Mouse (Mus musculus) forelimb bud, embryonic 11.5 days (tissue): ENCODE results near the gene Casp8.
"Not testable (repeated sequence)": the region's sequence is repeated elsewhere in the genome, so short reads cannot be mapped to it uniquely, and the experiment has no call there.

Experiments
- DNase-seq: peaks from one replicate; pipeline ENCODE4 v3.0.0-alpha.2; 2012; ENCODE audit warnings: low read depth, low spot score

Gene Casp8

GRCm38 (mm10) chr1:58798911-58799310 lies 3.7 kb downstream of the Casp8 start:
- DNase-seq = no peak

- DNase-seq = not testable (repeated sequence)
These were observed 5.5 kb downstream of the Casp8 start for GRCm38 (mm10) chr1:58800644-58801043.

- no peak for DNase-seq
These were observed 6.5 kb downstream of the Casp8 start for GRCm38 (mm10) chr1:58801558-58802285.

DNA sequence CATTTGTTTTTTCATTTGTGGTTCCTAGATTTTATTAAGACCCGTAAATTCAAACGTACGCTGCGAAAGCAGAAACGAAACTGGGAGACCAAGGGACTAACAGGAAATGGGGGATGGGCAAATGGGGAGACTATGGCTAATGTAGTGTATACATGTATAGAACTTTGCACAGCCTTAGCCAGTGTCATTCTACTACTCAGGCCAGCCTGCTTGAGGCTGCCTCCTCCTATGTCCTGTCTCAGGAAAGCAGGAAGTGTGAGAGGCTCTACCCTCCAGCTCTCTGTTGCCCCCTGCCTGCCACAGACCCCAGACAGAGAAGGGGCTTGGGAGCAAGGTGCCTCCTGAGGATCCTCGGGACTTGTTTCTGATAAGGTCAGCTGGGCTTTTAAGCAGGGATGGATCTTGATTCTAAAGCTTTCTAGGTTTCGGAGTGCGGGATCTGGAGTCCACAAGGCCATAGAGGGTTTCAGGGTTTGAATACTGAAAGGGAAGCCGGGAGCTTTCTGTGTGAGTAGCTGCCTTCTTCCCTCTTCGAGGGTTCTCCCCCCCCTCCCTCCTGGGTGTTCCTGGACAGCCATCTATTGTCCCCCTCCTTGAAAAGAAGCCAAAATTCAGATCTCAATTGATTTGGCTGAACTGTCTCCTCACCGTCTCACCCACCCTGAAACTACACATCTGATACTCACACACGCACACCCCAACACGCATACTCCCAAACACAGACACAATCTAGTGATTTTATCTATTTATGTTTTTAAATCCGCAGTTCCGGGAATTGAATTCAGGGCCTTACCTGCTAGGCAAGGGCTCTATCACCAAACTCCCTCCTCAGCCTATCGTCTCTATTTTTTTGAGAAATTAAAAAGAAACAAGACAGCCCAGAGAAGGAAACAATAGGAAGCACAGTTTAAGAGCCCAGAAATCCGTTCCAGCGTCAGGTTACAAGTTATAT lies 7.4 kb downstream of the Casp8 start:
- no peak for DNase-seq

DNA sequence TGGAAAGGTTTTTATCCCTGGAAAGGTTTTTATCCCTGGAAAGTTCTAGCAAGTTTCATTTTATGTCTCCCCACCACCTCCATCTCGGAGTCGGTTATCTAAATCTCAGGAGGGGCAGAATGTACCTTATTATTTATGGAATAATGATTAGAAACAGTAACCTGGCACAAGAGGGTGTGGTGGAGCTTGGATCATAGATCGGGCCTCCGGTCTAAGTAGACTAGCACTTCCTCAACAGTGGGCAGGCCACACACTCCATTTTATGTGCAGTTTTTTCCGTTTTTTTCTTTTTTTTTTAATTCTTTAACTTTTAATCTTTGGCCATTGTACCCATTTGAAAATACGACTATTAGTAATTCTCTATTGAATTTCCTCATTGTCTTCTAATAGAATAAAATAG lies 8.4 kb downstream of the Casp8 start:
- DNase-seq = no peak

GRCm38 (mm10) chr1:58806651-58807050 lies 11.5 kb downstream of the Casp8 start:
- no peak for DNase-seq

GRCm38 (mm10) chr1:58826319-58826718 lies 31.1 kb downstream of the Casp8 start:
- peak; percentile 71 for DNase-seq

DNA sequence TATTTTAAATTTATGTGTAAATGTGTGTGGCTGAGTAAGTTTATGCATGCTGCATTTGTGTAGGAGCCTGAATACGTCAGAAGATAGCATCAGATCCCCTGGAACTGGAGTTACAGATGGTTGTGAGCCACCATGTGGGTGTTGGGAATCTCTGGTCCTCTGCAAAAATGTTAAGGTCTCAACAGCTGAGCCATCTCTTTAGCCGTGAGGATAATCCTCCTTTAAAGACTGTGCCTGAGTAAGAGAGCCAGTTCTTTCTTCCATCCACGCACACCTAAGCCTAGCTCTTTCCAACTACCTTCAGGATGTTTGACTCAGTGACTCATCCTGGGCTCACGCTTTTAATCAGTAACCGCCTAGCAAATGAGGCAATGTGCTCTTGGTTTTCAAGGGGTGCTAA lies 35.6 kb downstream of the Casp8 start:
- no peak for DNase-seq

DNA sequence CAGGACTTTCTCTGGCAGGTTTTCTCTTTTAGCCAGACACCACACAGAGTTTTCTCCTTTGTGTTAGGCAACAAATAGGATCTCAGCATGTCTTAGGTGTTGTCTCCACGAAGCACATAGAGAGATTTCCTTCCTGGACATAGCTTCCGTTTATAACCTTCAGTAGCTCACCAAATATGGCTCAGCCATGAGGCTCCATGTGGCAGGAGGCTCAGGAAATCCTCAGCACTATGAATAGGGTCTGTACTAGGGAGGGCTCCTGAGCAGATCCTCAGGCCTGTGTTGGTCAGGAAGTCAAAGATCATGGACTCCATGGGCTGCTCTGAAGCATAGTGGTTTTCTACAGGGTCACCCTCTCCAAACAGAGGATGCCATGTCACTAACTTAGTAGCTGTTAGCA lies 37.0 kb downstream of the Casp8 start:
- DNase-seq = no peak

GRCm38 (mm10) chr1:58856811-58857210 lies 61.6 kb downstream of the Casp8 start:
- DNase-seq = not testable (repeated sequence)

DNA sequence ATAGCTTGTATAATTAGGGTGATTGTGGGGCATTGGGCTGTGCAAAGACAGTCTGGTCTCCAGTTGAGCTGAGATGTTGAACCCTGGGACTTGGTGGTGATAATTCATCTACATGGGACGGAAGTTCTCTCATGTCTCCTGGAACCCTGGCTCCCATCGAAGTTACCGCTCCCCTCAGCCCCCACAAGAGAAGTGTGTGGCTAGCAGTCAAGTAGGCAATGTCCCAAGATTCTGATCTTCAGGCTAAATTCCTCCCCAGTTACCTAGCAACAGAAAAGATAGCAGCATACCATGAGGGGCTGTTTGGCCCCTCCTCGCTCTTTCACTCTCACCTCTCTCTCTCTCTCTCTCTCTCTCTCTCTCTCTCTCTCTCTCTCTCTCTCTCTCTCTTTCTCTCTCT lies 64.0 kb downstream of the Casp8 start:
- DNase-seq = not testable (repeated sequence)

DNA sequence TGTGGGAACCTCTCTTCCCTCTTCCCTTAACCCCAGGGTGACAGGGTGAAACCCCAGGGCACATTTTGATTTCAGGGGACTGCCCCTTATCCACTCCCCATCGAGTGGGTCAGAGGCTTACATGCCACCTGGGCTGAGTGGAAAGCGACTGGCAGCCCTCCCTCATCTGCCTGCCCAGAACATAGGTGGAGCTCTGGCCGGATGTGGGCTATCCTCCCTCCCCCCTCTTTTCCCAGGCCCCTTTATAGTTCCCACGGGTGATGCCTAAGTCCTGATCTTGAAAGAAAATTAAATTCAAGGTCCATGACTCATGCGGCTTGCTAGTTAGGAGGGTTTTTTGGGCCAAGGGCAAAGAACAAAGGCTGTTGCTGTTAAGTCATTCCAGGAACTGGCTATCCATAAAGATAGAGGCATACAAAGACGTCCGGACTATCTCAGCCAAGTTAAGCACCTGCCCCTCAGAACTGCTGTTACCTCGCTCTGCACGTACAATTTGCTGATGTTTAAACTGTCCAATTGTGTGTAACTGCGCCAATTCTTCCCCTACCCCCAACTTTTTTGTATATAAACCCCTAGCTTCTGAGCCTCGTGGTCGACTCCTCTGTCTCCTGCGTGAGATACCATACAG lies 64.7 kb downstream of the Casp8 start:
- not testable (repeated sequence) for DNase-seq

DNA sequence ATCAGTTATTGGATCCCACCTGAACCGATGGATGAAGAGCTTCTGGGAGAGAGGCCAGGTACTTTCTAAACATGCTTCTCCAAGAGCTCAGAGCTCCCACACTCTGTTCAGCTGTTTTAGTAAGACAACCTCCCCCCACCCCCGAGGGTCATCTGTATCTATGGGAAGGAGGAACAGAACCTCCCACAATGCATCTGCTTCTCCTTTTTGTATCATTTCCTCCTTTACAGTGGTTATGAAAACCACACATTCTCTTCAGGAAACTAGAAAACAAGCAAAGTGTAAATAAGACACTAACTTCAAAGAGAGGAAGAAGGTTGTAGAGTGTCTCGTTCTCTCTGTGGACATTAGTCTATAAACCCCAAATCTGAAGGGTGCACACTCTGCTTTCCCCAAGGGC lies 65.4 kb downstream of the Casp8 start:
- not testable (repeated sequence) for DNase-seq

DNA sequence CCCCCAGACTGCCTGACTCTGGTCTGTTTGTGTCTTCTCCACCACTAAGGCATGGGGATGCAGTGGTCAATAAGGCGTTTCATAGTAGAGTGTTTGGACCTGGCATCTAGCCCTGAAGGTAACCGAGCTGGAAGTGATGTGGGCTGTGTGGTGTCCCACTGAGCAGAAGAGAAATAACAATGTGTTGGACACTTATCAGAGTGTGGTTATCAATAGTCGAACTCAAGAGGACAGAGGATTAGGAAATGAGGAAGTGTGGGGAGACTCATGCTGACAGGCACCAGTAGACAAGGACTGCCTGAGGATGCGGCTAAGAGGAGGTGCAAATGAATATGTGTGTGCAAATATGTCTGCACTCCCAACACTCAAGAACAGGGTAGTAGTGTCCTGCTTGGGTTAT lies 81.3 kb downstream of the Casp8 start:
- not testable (repeated sequence) for DNase-seq

- not testable (repeated sequence) for DNase-seq
These were observed 84.1 kb downstream of the Casp8 start for GRCm38 (mm10) chr1:58879291-58879690.

DNA sequence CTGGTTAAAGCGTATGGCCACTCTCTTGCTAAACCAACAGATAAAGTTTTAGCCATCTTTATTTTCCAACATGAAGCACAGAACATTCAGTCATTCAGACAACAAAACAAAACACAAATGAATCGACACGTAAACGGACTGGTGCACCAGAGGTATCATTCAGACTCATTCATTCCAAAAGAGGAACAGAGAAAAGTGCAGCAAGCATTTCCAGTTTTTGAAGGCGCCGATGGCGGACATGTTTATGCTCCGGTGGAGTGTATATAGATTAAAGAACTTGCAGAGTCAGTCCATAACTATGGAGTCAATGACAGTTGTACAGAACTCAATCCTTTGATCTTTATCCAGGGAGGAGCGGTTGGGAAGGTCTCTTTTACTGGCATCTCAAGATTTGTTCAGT lies 88.1 kb downstream of the Casp8 start:
- DNase-seq = not testable (repeated sequence)

DNA sequence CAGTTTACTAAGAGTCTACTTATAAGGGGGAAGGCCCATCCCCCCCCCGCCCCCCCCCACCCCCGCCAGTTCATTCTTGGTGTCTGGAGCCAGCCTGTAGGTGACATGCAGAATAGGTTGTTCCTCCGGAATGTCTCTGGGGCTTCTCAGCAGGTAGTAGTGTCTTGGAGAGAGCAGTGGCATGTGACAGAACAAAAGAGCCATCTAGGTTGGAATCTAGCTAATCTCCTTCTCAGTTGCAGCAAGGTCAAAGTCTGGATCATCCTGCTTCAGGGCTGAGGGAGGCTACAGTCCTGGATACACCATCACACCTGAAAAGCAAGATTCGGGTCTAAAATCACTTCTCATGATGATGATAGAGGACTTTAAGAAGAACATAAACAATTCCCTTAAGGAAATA lies 90.5 kb downstream of the Casp8 start:
- DNase-seq = no peak

DNA sequence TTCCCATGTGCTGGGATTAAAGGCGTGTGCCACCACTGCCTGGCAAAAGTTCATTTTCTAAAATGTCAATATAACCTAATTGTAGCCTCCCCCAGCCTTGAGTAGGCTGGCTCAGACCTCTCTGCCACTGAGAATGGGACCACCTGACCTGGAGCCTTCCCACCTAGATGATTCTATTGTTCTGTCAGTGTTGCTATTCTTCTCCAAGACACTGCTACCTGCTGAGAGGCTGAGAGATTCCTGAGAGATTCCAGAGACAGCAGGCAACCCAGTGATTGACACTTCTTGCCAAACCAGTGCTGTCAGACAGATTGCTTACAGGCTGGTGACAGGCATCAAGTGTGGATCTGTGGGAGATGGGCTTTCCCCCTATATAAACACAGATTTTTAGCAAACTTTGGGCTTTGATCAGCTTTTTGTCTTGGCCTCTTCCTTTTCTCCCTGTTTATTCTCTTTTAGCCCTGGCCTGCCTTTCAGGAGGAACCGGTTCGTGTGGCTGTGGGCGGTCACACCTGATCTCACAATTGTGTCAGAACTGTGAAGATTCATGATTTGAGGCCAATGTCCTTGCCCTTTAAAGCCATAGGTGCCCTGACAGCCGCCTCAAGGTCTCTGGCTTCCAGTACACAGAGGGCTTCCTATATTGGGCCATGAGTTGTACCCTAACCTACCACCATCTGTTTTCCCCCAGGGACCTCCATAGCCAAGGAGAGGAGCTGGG lies 94.8 kb downstream of the Casp8 start:
- DNase-seq = no peak

DNA sequence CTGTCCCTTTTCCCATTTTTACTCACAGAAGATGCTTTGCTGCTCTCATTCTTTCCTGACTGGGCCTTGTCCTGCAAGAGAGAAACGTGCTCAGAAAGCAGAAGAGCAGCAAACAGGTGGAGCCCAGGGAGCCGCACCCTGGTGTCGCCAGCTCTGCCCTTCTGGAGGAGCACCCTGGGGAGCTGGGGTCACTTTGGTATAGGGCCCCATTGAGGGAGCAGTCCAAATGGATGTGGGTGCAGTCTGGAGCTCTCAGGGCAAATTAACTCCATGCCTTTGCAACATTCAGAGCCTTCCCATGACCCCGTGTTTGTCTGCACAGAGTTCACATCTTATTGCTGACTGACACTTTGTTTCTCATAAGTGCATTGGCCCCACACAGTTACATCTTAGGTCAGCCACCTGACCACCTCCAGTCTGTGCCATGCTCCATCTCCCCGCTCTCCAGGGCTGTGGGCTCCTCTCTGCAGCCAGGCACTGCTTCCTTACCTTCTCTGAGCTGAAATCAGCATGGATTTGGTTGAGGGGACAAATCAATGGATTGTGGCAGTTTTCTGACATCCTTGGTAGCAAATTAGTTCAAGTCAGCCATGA lies 95.6 kb downstream of the Casp8 start:
- not testable (repeated sequence) for DNase-seq

- DNase-seq = not testable (repeated sequence)
These were observed 96.5 kb downstream of the Casp8 start for GRCm38 (mm10) chr1:58891481-58892170.
